Mouse (Mus musculus) intestine, embryonic 16.5 days (tissue): ENCODE results near the gene Ccer2. TPM values are rescaled to one million over a fixed set of nuclear protein-coding genes. Genes with fewer than 3 reads are reported as not detected.

Experiments used
- ATAC-seq: fragments of 200-750 bp; cut with Nextera tagmentation; 2 replicates; pipeline ENCODE4 v1.8.0; 2017; ENCODE audit warnings: moderate TSS enrichment, moderate library complexity
- H3K27ac ChIP-seq: fragments of 300-500 bp; sonication (generic); 2 replicates; pipeline ENCODE4 v1.5.1; 2014; ENCODE audit warnings: mild to moderate bottlenecking, low read length
- H3K27me3 ChIP-seq: fragments of 300-500 bp; sonication (generic); replicated peaks from 2 replicates; pipeline ENCODE4 v1.6.1; 2014; ENCODE audit warnings: low read length, control low read depth, mixed read lengths; ENCODE audit not compliant: control insufficient read depth, insufficient read depth
- H3K36me3 ChIP-seq: fragments of 300-500 bp; sonication (generic); 2 replicates; pipeline ENCODE4 v1.6.1; 2014; ENCODE audit warnings: low read length, control low read depth; ENCODE audit not compliant: control insufficient read depth, insufficient read depth
- H3K4me1 ChIP-seq: fragments of 300-500 bp; sonication (generic); 2 replicates; pipeline ENCODE4 v1.6.1; 2014; ENCODE audit warnings: low read length, control low read depth, mixed read lengths; ENCODE audit not compliant: control insufficient read depth, insufficient read depth
- H3K4me2 ChIP-seq: fragments of 300-500 bp; sonication (generic); 2 replicates; pipeline ENCODE4 v1.6.1; 2014; ENCODE audit warnings: low read depth, low read length, control low read depth
- H3K4me3 ChIP-seq: fragments of 300-500 bp; sonication (generic); 2 replicates; pipeline ENCODE4 v1.5.1; 2014; ENCODE audit warnings: mild to moderate bottlenecking, low read length
- H3K9ac ChIP-seq: fragments of 300-500 bp; sonication (generic); 2 replicates; pipeline ENCODE4 v1.6.1; 2014; ENCODE audit warnings: low read depth, low read length
- H3K9me3 ChIP-seq: fragments of 300-500 bp; sonication (generic); 2 replicates; pipeline ENCODE4 v1.6.1; 2016; ENCODE audit warnings: low read length, control low read depth; ENCODE audit not compliant: control insufficient read depth
- WGBS: fragments of 180-500 bp; shearing (Covaris S2); extraction: QIAGEN DNeasy Blood & Tissue Kit; methylation state at CpG from one replicate; pipeline ENCODE4 v1.1.7; 2014; 5-methylcytosine and 5-hydroxymethylcytosine counted together
- polyA plus RNA-seq: library from polyadenylated mRNA; unstranded; fragments of >200 nt; fragmentation: Nextera tagmentation; extraction: Ambion mirVana; gene quantifications from 2 replicates; pipeline ENCODE4 v1.2.1, GENCODE M21; 2015

Gene Ccer2
- polyA plus RNA-seq, 1 experiment from 2014 or later: not detected

DNA sequence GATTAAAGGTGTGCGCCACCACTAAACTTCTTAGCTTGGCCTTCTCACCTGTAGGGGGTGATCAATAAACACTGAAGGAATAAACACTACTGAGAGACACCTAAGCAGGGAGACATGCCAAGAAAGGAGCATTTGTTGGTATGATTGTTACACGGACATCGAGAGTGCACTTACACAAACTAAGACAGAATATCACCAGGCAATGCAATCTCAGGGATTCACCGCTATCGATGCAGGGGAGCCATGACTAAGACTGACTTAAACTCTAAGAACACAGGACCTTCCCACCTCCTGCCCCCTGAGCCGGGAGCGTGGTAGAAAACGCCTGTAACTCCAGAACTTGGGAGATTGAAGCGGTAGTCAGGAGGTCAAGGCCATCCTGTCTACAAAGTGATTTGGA lies 15.0 kb upstream of the Ccer2 start:
- WGBS: 30% methylated on average over 9 of the region's 9 CpGs
- Histone ChIP-seq H3K27ac (peak overlapping the region; percentile 18; the same call in 1 of the 2 replicates), H3K9me3 (no peaks in the 10 kb centered on the region), H3K27me3 (no peaks in the 10 kb centered on the region), H3K4me3 (peak overlapping the region; percentile 53), H3K4me1 (peaks cover 2% of the 10 kb centered on the region; the same call in 1 of the 2 replicates), H3K36me3 (peaks cover 4% of the 10 kb centered on the region; the same call in 1 of the 2 replicates), H3K4me2 (peak overlapping the region; percentile 61), H3K9ac (peak overlapping the region; percentile 80)
- no peak for ATAC-seq

DNA sequence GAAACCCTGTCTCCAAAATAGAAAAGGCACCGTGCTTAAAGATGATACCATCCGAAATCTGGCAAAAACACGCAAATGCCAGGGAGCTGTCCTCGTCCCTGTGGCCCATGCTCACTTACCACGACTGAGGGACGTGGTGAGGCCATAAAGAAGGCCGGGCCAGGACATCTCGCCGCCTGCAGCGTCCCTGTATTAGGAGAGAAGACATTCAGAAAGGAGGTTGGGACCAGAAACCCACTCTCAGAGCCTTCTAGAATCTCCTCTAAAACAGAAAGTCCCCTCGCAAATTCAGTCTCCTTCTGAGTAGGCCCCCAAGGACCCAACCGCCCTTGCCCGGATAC lies 14.6 kb upstream of the Ccer2 start:
- peak overlapping the region; percentile 61 for H3K4me2 ChIP-seq
- peak; percentile 27 for ATAC-seq
- H3K4me1 ChIP-seq: peaks cover 2% of the 10 kb centered on the region; the same call in 1 of the 2 replicates
- H3K27ac ChIP-seq: peak overlapping the region; percentile 18
- peak overlapping the region; percentile 53 for H3K4me3 ChIP-seq
- H3K36me3 ChIP-seq: peaks cover 4% of the 10 kb centered on the region; the same call in 1 of the 2 replicates
- H3K9ac ChIP-seq: peak overlapping the region; percentile 80
- H3K9me3 ChIP-seq: no peaks in the 10 kb centered on the region
- no peaks in the 10 kb centered on the region for H3K27me3 ChIP-seq
- under 1% methylated on average over 13 of the region's 13 CpGs for WGBS

DNA sequence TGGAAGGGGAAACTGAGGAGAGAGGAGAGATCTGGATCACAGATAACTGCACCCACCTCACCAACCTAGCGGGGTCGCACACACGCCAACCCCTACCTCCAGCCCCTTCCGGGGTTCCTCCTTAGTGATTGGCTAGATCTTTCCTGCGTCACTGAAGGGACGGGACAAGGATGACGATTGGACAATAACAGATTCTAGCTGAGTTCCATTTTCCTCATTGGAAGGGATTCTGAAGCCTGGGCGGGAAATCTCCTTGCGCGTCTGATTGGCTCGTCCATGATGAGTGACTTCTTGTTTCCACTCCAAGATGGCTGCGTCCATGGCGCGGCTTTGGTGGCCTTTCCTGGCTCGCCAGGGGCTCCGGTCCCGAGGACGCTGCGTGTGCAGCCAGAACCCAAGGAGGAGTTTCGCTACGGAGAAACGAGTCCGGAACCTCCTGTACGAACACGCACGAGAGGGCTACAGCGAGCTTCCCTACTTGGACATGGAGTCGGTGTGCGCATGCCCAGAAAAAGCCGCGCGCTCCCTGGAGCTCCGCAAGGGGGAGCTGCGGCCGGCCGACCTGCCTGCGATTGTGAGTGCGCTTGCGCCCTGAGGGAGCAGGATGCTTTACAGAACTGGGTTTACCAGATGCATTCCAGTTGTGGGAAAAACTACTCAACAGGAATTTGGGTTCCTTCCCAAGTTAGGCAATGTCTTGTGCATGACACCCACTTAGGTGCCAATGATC lies 14.1 kb upstream of the Ccer2 start, which contains the start of the genes Mrps12 and Sars2:
TSS of gene Mrps12 (minus strand) at position 112 of the 730 bp plus-strand sequence.
TSS of gene Sars2 (plus strand) at position 284 of the 730 bp plus-strand sequence.
- Histone ChIP-seq H3K4me1 (peaks cover 2% of the 10 kb centered on the region; the same call in 1 of the 2 replicates), H3K9me3 (no peaks in the 10 kb centered on the region), H3K4me2 (peak within 1 kb of the TSS; percentile 67), H3K27me3 (no peaks in the 10 kb centered on the region), H3K4me3 (peak within 1 kb of the TSS; percentile 53), H3K27ac (peak within 1 kb of the TSS; percentile 76), H3K36me3 (peaks cover 4% of the 10 kb centered on the region; the same call in 1 of the 2 replicates), H3K9ac (peak within 1 kb of the TSS; percentile 80)
- WGBS: under 1% methylated on average over 39 of the region's 39 CpGs
- ATAC-seq: peak; percentile 99

DNA sequence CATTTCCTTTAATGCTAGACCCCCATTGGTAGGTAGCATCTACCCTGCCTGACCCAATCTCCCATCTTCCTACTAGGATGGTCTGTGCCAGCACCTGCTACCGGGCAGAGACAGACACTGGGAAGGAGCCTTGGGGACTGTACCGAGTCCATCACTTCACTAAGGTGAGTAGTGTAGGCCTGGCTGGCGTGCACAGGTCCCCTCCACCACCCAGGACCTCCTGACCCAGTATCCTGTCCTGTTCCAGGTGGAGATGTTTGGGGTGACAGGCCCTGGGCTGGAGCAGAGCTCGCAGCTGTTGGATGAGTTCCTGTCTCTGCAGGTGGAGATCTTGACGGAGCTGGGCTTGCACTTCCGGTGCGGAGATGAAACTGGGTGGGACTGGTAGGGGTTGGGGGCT lies 6.0 kb upstream of the Ccer2 start:
- no peak overlapping the region for H3K4me2 ChIP-seq
- no peak overlapping the region for H3K27ac ChIP-seq
- no peak for ATAC-seq
- no peak overlapping the region for H3K9ac ChIP-seq
- whole genome bisulfite sequencing: 90% methylated on average over 7 of the region's 7 CpGs
- no peak overlapping the region for H3K4me3 ChIP-seq
- no peaks in the 10 kb centered on the region for H3K4me1 ChIP-seq
- H3K9me3 ChIP-seq: no peaks in the 10 kb centered on the region
- no peaks in the 10 kb centered on the region for H3K27me3 ChIP-seq
- no peaks in the 10 kb centered on the region for H3K36me3 ChIP-seq

DNA sequence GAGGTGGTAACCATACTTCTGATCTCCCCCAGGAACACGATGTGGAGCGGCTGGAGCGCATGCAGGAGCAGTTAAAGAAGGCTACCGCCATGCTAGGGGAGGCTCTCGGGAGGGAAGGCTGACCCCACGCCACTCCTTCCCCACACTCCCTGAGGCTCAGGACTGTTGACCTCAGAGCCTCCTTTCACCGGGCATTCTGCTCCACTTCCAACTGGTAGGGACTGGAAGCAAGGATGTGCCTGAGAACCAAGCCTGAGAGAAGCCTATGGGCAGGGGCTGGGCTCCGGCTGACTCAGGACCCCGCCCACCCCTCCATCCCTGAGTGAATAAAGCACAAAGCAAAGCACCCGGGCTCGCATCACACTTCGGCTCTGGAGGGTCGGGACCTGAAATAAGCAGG lies 2.6 kb downstream of the Ccer2 start:
- Histone ChIP-seq H3K4me2 (no peak overlapping the region), H3K9ac (no peak overlapping the region), H3K4me3 (no peak overlapping the region), H3K36me3 (peaks cover 21% of the 10 kb centered on the region), H3K9me3 (no peaks in the 10 kb centered on the region), H3K27ac (no peak overlapping the region), H3K4me1 (peaks cover 3% of the 10 kb centered on the region; the same call in 1 of the 2 replicates), H3K27me3 (peaks cover 7% of the 10 kb centered on the region)
- ATAC-seq: no peak
- 85% methylated on average over 13 of the region's 13 CpGs for WGBS

GRCm38 (mm10) chr7:28761907-28762306 lies 5.9 kb downstream of the Ccer2 start:
- Histone ChIP-seq H3K4me1 (peaks cover 10% of the 10 kb centered on the region), H3K9ac (no peak overlapping the region), H3K9me3 (no peaks in the 10 kb centered on the region), H3K4me2 (no peak overlapping the region), H3K4me3 (no peak overlapping the region), H3K27ac (no peak overlapping the region), H3K36me3 (peaks cover 21% of the 10 kb centered on the region), H3K27me3 (no peaks in the 10 kb centered on the region)
- 87% methylated on average over 9 of the region's 9 CpGs for WGBS
- no peak for ATAC-seq

GRCm38 (mm10) chr7:28765211-28765610 lies 9.2 kb downstream of the Ccer2 start:
- Histone ChIP-seq H3K9me3 (no peaks in the 10 kb centered on the region), H3K4me3 (peak overlapping the region; percentile 93; the same call in 1 of the 2 replicates), H3K9ac (peak overlapping the region; percentile 74)

DNA sequence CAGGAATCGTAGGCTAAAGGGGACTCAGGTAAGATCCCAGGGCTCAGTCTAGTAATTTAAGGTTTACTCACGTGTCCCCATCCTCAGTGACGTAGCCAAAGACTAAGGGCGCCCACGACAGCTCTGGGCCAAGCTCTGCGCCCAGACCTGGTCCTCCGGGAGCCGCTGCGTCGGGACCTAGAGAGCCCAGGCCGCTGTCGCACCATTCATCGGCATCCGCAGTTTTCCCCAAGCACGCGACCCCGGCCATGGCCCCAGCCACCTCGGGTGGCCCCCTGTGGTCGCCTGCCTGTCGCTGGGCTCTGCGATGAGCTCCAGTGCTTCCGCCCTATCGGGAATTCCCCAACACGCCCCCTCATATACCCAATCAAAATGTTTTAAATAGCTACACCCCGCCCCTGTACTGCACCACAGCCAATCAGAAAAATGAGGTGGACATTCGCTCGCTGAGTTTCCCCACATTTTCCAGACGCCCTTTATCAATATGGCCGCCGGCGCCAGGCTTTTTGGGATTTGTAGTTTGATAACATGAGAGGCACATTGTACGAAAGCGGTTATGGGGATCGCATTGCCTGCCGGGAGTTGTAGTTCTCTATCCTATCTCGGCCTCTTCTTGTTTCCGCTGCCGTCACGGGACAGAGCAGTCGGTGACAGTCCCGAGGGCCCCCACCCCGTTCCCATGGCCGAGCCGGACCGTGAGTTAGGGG lies 10.4 kb downstream of the Ccer2 start, which contains the start of gene Sirt2:
TSS of gene Sirt2 (plus strand) at position 563 of the 707 bp plus-strand sequence.
- under 1% methylated on average over 45 of the region's 45 CpGs for WGBS
- H3K9me3 ChIP-seq: no peaks in the 10 kb centered on the region
- peak; percentile 99 for ATAC-seq
- peak within 1 kb of the TSS; percentile 67 for H3K4me2 ChIP-seq
- no peaks in the 10 kb centered on the region for H3K27me3 ChIP-seq
- peak within 1 kb of the TSS; percentile 80 for H3K9ac ChIP-seq
- H3K4me3 ChIP-seq: peak within 1 kb of the TSS; percentile 93
- H3K4me1 ChIP-seq: peaks cover 17% of the 10 kb centered on the region
- peaks cover 2% of the 10 kb centered on the region; the same call in 1 of the 2 replicates for H3K36me3 ChIP-seq
- no peak within 1 kb of the TSS for H3K27ac ChIP-seq

More at GRCm38 (mm10) chr7:28765211-28765610, 9.2 kb downstream of the Ccer2 start:
- Histone ChIP-seq H3K27ac (no peak overlapping the region), H3K4me2 (peak overlapping the region; percentile 58), H3K4me1 (peaks cover 17% of the 10 kb centered on the region), H3K27me3 (no peaks in the 10 kb centered on the region), H3K36me3 (peaks cover 12% of the 10 kb centered on the region; the same call in 1 of the 2 replicates)
- WGBS: 78% methylated on average over 6 of the region's 6 CpGs
- no peak for ATAC-seq

GRCm38 (mm10) chr7:28766910-28767309 lies 10.9 kb downstream of the Ccer2 start:
- 0 out of 2 replicates have a peak, but pooled peaks have one; percentile 2 for ATAC-seq
- H3K9ac ChIP-seq: peak overlapping the region; percentile 80
- H3K36me3 ChIP-seq: no peaks in the 10 kb centered on the region
- H3K4me1 ChIP-seq: peaks cover 17% of the 10 kb centered on the region
- no peaks in the 10 kb centered on the region for H3K27me3 ChIP-seq
- H3K4me2 ChIP-seq: peak overlapping the region; percentile 67
- 4% methylated on average over 14 of the region's 14 CpGs for WGBS
- no peak overlapping the region for H3K27ac ChIP-seq
- peak overlapping the region; percentile 93 for H3K4me3 ChIP-seq
- H3K9me3 ChIP-seq: no peaks in the 10 kb centered on the region
